Mouse (Mus musculus): ENCODE data around the gene Wdr61. TPM values are rescaled to one million over a fixed set of nuclear protein-coding genes. Genes with fewer than 3 reads are reported as not detected.
"Not testable (repeated sequence)": the region's sequence is repeated elsewhere in the genome, so short reads cannot be mapped to it uniquely, and the experiment has no call there.

The Wdr61 gene
- total RNA-seq, 2 experiments from 2014 or later, result 52.9 to 54.3 TPM

DNA sequence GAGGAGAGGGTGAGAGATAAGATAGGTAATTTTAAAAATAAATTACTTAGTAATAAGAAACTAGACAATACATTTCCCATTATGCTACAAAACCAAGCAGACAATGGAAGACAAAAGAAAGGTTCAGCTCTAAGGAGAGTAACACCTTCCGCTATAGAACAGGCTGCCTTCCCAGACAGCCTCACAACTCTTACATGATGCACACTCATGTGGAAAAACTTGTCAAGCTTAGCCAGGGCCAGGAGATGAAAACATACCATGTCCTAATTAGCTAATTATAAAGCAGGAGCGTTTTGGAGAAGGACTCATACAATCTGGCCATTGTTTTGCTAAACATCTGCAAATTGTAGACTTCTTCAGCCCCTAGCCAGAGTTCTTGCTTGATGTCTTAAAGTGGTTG, 43.6 kb downstream of the Wdr61 start:
- intact Hi-C loops (cut with DNase I); DNase-seq (ENCODE audit: low spot score in 2 of 2): not testable (repeated sequence)

DNA sequence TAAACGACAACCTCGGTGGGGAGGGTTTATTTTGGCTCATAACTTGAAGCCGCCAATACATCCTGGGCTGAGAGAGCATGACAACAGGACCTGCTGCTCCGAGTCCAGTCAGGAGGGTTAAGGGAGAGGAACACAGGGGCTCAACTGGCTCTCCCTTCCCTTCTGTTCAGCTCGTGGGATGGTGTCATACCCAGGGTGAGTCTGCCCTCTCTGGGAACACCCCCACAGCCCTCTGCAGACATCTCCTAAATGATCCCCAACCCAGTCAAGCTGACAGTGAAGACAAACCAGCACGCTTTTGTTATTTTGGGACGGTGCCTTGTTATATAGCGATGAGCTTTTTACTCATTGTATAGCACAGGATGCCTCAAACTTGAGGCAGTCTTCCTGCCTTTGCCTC, 44.9 kb downstream of the Wdr61 start:
- DNase-seq (ENCODE audit: low spot score in 2 of 2), result no peak

DNA sequence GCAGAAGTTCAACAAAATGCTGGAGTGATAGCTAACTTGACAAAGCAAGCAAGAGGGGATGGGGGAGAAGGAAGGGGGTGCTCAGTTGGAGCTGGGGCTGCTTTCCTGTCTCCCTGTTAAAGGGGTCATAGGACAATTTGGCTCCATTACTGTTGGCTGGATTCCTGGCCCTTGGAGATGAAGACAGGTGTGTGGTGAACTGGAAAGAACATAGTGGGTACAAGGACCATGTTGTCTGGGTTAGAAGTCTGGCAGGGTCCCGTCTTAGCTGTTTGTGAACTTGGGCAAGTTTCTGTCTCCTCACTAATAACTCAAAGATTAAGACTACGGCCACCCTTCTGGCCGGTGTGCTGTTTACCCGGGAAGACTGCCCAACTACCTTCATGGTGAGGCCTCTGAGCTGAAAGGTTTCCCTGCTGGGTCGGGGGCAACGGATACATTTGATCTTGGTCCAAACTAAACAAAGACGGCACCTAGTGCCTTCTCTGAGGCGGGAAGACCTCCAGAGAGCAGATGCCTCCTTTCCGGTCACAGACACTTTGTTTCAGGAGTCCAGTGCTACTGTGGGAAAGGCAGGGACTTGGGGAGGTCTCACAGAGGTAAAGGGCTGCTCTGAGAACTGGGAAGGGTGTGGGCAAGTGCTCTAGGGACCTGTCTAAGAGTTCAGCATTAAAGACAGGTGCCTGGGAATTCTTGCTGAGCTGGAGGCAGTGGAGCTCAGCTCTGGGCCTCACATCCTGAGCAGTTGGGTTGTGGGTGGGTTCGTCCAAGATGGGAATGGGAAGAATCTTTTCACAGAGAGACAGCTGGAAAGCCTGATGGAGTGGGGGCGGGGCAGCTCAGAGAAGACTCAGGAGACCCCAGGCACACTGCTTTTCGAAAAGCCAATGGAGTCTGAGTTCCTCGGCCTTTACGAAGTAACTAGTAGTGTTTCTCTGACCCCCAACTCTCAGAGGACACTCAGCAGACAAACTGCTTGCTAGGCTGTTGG, 46.8 kb downstream of the Wdr61 start:
- intact Hi-C loops (cut with DNase I), result no loop called here
- DNase-seq (ENCODE audit: low spot score in 2 of 2), result peak; percentile 43 to 50

More for the DNA sequence above, 44.9 kb downstream of the Wdr61 start:
- intact Hi-C loops (cut with DNase I), result no loop called here

DNA sequence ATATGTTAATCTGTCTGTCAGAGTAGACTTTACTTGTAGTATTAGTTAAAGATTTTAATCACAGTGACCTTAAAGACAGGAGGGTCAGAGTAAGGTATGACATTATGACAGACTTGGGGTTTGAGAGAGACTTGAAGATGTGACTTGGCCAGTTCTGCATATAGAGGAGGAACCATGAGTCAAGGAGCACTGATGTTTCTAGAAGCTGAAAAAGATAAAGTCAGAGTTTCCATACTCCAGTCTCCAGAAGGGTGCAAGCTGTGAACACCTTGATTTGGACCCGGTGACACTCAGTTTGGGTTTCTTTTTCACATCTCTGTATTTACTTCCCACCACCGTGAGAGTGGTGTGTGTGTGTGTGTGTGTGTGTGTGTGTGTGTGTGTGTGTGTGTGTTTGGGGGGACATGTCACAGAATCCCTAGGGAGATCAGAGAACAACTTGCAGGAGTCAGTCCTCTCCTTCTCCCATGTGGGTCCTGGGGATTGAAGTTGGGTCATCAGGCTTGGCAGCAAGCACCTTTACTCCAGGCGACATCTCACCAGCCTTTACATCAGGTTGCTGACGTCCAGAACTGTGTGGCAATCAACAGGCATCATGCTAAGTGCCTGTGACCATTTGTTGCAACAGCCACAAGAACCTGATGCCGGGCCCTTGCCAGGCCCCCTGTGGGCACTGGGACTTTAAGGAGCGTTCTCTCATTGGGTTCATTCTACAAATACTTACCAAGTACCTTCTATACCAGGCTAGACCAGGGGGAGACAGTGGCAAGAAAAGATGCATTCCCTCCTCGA, 50.3 kb downstream of the Wdr61 start:
- no peak for DNase-seq (ENCODE audit: low spot score in 2 of 2)
- intact Hi-C loops (cut with DNase I), result no loop called here

DNA sequence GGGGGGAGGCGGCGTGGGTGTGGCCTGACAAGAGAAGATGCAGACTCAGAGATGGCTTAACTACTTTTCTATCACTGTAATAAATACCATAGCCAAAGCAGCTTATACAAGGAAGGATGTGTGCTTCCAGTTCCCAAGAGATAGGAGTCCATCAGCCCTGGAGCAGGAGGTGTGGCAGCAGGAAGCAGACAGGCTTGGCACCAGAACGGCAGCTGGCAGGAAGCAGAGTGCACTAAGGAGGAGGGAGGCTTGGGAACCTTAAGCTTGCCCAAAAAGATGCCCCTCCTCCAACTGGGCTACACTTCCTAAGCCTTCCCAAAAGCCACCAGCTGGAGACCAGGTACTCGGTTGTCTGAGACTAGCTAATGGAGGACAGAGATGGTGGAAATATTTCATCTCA, 51.5 kb downstream of the Wdr61 start:
- no peak for DNase-seq (ENCODE audit: low spot score in 2 of 2)
- intact Hi-C loops (cut with DNase I), result no loop called here

DNA sequence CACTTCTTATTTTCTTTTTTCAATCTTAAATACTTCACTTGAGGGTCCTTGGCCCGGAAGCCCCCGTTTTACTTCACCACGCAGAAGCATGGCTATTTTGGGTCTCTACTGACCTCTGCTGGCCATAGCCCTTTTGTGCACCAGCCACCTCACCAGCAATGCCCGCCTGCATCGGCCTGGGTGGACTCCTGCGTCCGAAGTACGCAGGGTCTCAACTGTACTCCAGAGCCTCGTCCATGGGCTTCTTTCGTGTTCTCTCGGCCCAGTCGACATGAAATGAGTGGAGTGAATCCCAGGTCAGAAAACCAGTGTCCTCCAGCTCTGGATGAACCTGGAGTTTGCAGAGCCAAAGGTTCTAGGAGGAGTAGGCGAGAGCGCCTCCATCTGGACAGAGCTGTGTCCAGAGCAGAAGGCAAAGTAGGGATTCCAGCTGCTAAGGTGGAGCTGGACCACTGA, 57.8 kb downstream of the Wdr61 start:
- intact Hi-C loops (cut with DNase I), result loop anchor here (2.0 kb wide), 1 partner anchor 62 kb away; no protein-coding TSS in a partner anchor

DNA sequence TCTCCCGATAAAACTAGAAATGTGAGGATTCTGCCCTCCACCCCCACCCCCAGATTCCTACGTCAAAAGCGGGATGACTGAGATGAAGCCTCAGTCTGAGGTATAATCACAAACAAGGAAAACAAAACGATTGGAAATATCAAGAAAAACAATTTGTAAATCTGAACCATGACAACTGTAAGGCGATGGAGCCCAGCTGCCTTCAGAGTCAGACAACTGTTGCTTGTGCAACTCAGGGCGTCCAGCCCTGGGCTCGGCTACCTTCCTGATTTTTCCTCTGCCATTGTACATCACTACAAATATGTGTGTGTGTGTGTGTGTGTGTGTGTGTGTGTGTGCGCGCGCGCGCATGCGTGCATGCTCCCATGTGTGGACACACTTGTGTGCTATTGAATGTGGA, 60.4 kb downstream of the Wdr61 start:
- intact Hi-C loops (cut with DNase I), result no loop called here
- DNase-seq (ENCODE audit: low spot score in 2 of 2), result no peak

More for the DNA sequence above, 57.8 kb downstream of the Wdr61 start:
- peak; percentile 45 to 76 for DNase-seq (ENCODE audit: low spot score in 2 of 2)

DNA sequence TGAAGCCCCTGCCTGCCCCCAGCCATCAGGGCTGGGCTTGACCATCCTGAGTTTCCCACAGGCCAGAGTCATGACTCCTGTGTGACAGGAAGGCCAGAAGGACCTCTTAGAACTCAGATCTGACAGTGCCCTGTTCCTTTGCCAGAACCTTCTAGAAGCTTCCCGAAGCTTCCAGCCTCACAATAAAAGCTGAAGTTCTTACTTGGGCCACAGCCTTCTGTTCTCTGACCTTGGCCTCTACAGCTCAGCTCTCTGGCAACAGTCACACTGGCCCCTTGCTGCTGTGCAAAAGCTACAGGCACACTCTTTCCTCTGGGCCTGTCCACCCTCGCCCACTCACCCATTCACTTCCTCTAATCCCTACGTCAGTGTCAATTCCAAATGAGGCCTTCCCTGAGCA, 62.4 kb downstream of the Wdr61 start:
- intact Hi-C loops (cut with DNase I), result no loop called here
- no peak for DNase-seq (ENCODE audit: low spot score in 2 of 2)

DNA sequence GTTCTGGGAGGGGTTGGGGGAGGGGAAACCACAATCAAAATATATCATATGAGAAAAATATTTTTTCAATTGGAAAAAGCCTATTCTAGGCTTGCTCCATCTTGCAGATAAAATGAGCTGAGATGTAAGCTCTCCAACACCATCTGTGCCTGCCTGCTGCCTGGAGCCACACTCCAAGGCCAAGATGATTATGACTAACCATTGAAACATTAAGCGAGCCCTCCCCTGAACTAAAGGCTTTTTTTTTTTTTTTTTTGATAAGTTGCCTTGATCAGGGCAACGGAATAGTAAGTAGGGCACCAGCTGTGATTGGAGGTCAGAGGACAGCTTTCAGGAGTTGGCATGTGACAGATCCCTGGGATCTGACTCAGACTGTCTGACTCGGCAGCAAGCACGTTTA, 65.9 kb downstream of the Wdr61 start:
- peak; percentile 34 to 66 for DNase-seq (ENCODE audit: low spot score in 2 of 2)
- intact Hi-C loops (cut with DNase I), result no loop called here

DNA sequence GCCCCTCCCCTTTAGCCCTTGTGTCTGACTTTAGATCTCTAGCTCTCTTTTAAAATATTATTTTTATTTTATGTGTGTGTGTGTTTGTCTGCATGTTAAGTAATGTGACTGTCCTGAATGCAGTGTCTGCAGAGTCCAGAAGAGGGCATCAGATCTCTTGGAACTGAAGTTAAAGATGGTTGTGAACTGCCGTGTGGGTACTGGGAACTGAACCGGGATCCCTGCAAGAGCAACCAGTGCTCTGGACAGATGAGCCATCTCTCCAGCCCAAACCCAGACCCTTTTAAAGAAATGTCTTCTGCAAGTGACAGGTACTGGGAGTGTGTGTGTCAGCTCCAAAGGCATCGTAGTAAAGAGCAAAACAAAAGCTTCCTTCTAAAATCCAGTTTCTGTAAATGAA, 68.2 kb downstream of the Wdr61 start:
- intact Hi-C loops (cut with DNase I), result no loop called here
- DNase-seq (ENCODE audit: low spot score in 2 of 2), result no peak

Small RNAs within 50 kb of the gene (microRNA-seq; reads per million reads assigned to microRNA genes)
- gene Mir5710, result 0.34 to 2.6 reads per million in 2 experiments

Other genes with a start within 250 kb of the Wdr61 start
- 100 to 1,000 TPM; 197 to 206 TPM for gene Dmxl2, start 232.9 kb downstream of the Wdr61 start, total RNA-seq (2021)
- gene Sh2d7, start 195.5 kb downstream of the Wdr61 start, total RNA-seq (2021), result not detected
- gene Cib2, start 174.3 kb downstream of the Wdr61 start, total RNA-seq (2021), result 10 to 100 TPM; 17.6 to 20.2 TPM
- 100 to 1,000 TPM; 225 to 229 TPM for gene Idh3a, start 148.2 kb downstream of the Wdr61 start, total RNA-seq (2021)
- gene Acsbg1, start 72.6 kb downstream of the Wdr61 start, total RNA-seq (2021), result 100 to 1,000 TPM; 125 to 132 TPM
- 10 to 100 TPM; 23.9 to 24.4 TPM for gene Dnaja4, start 35.6 kb downstream of the Wdr61 start, total RNA-seq (2021)
- gene Crabp1, start 30.2 kb upstream of the Wdr61 start, total RNA-seq (2021), result 1 to 10 TPM; 2.5 to 3.2 TPM
- gene Ireb2, start 129.3 kb upstream of the Wdr61 start, total RNA-seq (2021), result 10 to 100 TPM; 62.3 to 62.9 TPM
- 1 to 10 TPM; 1.3 TPM for gene Hykk, start 182.8 kb upstream of the Wdr61 start, total RNA-seq (2021)
- gene Psma4, start 216.3 kb upstream of the Wdr61 start, total RNA-seq (2021), result 100 to 1,000 TPM; 124 to 135 TPM
- not detected for gene AY074887, start 216.5 kb upstream of the Wdr61 start, total RNA-seq (2021)
- gene Chrna5, start 246.4 kb upstream of the Wdr61 start, total RNA-seq (2021), result 1 to 10 TPM; 5.2 to 5.8 TPM